Mouse (Mus musculus) stomach, embryonic 16.5 days (tissue): Measurements from ENCODE around the gene Crb1. TPM values are rescaled to one million over a fixed set of nuclear protein-coding genes. Genes with fewer than 3 reads are reported as not detected.
"Not testable (repeated sequence)": the region's sequence is repeated elsewhere in the genome, so short reads cannot be mapped to it uniquely, and the experiment has no call there.

Experiments
- ATAC-seq: fragments of 200-750 bp; cut with Nextera tagmentation; 2 replicates; pipeline ENCODE4 v1.8.0; 2017; ENCODE audit warnings: moderate number of reproducible peaks, moderate TSS enrichment; ENCODE audit not compliant: insufficient read depth, low FRiP score
- H3K27ac ChIP-seq: fragments of 300-500 bp; sonication (generic); 2 replicates; pipeline ENCODE4 v1.5.1; 2014; ENCODE audit warnings: low read length
- H3K27me3 ChIP-seq: fragments of 300-500 bp; sonication (generic); 2 replicates; pipeline ENCODE4 v1.6.1; 2014; ENCODE audit warnings: low read length, control low read depth, mixed read lengths; ENCODE audit not compliant: control insufficient read depth, insufficient read depth
- H3K36me3 ChIP-seq: fragments of 300-500 bp; sonication (generic); 2 replicates; pipeline ENCODE4 v1.6.1; 2014; ENCODE audit warnings: low read length; ENCODE audit not compliant: control insufficient read depth, insufficient read depth
- H3K4me1 ChIP-seq: fragments of 300-500 bp; sonication (generic); 2 replicates; pipeline ENCODE4 v1.6.1; 2014; ENCODE audit warnings: low read length, control low read depth, mixed read lengths; ENCODE audit not compliant: control insufficient read depth, insufficient read depth
- H3K4me2 ChIP-seq: fragments of 300-500 bp; sonication (generic); 2 replicates; pipeline ENCODE4 v1.6.1; 2014; ENCODE audit warnings: low read depth, low read length, mixed read lengths
- H3K4me3 ChIP-seq: fragments of 300-500 bp; sonication (generic); replicated peaks from 2 replicates; pipeline ENCODE4 v1.5.1; 2014; ENCODE audit warnings: mild to moderate bottlenecking, low read length
- H3K9ac ChIP-seq: fragments of 300-500 bp; sonication (generic); 2 replicates; pipeline ENCODE4 v1.6.1; 2014; ENCODE audit warnings: low read length
- H3K9me3 ChIP-seq: fragments of 300-500 bp; sonication (generic); replicated peaks from 2 replicates; pipeline ENCODE4 v1.6.1; 2016; ENCODE audit warnings: low read length, control low read depth; ENCODE audit not compliant: control insufficient read depth
- WGBS: fragments of 180-500 bp; shearing (Covaris S2); extraction: QIAGEN DNeasy Blood & Tissue Kit; methylation state at CpG from one replicate; pipeline ENCODE4 v1.1.7; 2014; 5-methylcytosine and 5-hydroxymethylcytosine counted together
- polyA plus RNA-seq: library from polyadenylated mRNA; unstranded; fragments of >200 nt; fragmentation: Nextera tagmentation; extraction: Ambion mirVana; gene quantifications from 2 replicates; pipeline ENCODE4 v1.2.1, GENCODE M21; 2015

The Crb1 gene
- 0.09 TPM in 1 of 2 replicates, not detected in the other for polyA plus RNA-seq

GRCm38 (mm10) chr1:139376638-139377286, at the start of gene Crb1:
Crb1 (minus strand) TSS chr1:139377100.
- ATAC-seq: no peak
- Histone ChIP-seq H3K9ac (no peak within 1 kb of the TSS), H3K4me3 (no peak within 1 kb of the TSS), H3K27ac (no peak within 1 kb of the TSS), H3K9me3 (no peaks in the 10 kb centered on the region), H3K4me1 (no peaks in the 10 kb centered on the region), H3K27me3 (no peaks in the 10 kb centered on the region), H3K36me3 (no peaks in the 10 kb centered on the region), H3K4me2 (no peak within 1 kb of the TSS)
- 11% methylated on average over 5 of the region's 5 CpGs for WGBS

- 38% methylated on average over 3 of the region's 3 CpGs for WGBS
Measured at GRCm38 (mm10) chr1:139425006-139425405, 48.1 kb upstream of the Crb1 start.

GRCm38 (mm10) chr1:139423931-139424330, 47.0 kb upstream of the Crb1 start:
- peak overlapping the region; percentile 86 for H3K4me3 ChIP-seq
- no peak for ATAC-seq
- H3K4me2 ChIP-seq: peak overlapping the region; percentile 81
- H3K36me3 ChIP-seq: no peaks in the 10 kb centered on the region
- H3K4me1 ChIP-seq: peaks cover 18% of the 10 kb centered on the region
- H3K27ac ChIP-seq: no peak overlapping the region
- 53% methylated on average over 10 of the region's 10 CpGs for WGBS
- H3K9me3 ChIP-seq: no peaks in the 10 kb centered on the region
- peak overlapping the region; percentile 7; the same call in 1 of the 2 replicates for H3K9ac ChIP-seq
- H3K27me3 ChIP-seq: no peaks in the 10 kb centered on the region

More at GRCm38 (mm10) chr1:139425006-139425405, 48.1 kb upstream of the Crb1 start:
- ATAC-seq: no peak
- no peak overlapping the region for H3K27ac ChIP-seq
- H3K4me1 ChIP-seq: peaks cover 18% of the 10 kb centered on the region
- peak overlapping the region; percentile 31 for H3K4me3 ChIP-seq
- H3K27me3 ChIP-seq: no peaks in the 10 kb centered on the region
- peaks cover 3% of the 10 kb centered on the region; the same call in 1 of the 2 replicates for H3K36me3 ChIP-seq
- H3K4me2 ChIP-seq: peak overlapping the region; percentile 51
- H3K9ac ChIP-seq: peak overlapping the region; percentile 34
- no peaks in the 10 kb centered on the region for H3K9me3 ChIP-seq

GRCm38 (mm10) chr1:139422941-139423340, 46.0 kb upstream of the Crb1 start:
- peak overlapping the region; percentile 95 for H3K9ac ChIP-seq
- peak overlapping the region; percentile 81 for H3K4me2 ChIP-seq
- no peaks in the 10 kb centered on the region for H3K36me3 ChIP-seq
- peak overlapping the region; percentile 88; the same call in 1 of the 2 replicates for H3K27ac ChIP-seq
- H3K4me1 ChIP-seq: peaks cover 18% of the 10 kb centered on the region
- H3K4me3 ChIP-seq: peak overlapping the region; percentile 86
- no peaks in the 10 kb centered on the region for H3K27me3 ChIP-seq
- H3K9me3 ChIP-seq: no peaks in the 10 kb centered on the region
- WGBS: 14% methylated on average over 10 of the region's 10 CpGs
- no peak for ATAC-seq

GRCm38 (mm10) chr1:139421875-139422791, 45.2 kb upstream of the Crb1 start, which contains the start of gene Zbtb41:
Zbtb41 (plus strand) TSS chr1:139422288.
- WGBS: under 1% methylated on average over 74 of the region's 88 CpGs
- peak within 1 kb of the TSS; percentile 88 for H3K27ac ChIP-seq
- H3K9ac ChIP-seq: peak within 1 kb of the TSS; percentile 95
- peak; percentile 98 for ATAC-seq
- H3K36me3 ChIP-seq: no peaks in the 10 kb centered on the region
- peaks cover 18% of the 10 kb centered on the region for H3K4me1 ChIP-seq
- H3K4me3 ChIP-seq: peak within 1 kb of the TSS; percentile 86
- H3K4me2 ChIP-seq: peak within 1 kb of the TSS; percentile 81
- H3K9me3 ChIP-seq: no peaks in the 10 kb centered on the region
- H3K27me3 ChIP-seq: no peaks in the 10 kb centered on the region

- H3K9me3 ChIP-seq: no peaks in the 10 kb centered on the region
- H3K4me1 ChIP-seq: peaks cover 18% of the 10 kb centered on the region
- H3K27ac ChIP-seq: 0 out of 2 replicates have a peak overlapping the region, but pooled peaks have one; percentile 88
- peak overlapping the region; percentile 95 for H3K9ac ChIP-seq
- H3K4me3 ChIP-seq: peak overlapping the region; percentile 86
- no peak for ATAC-seq
- no peaks in the 10 kb centered on the region for H3K36me3 ChIP-seq
- 4% methylated on average over 8 of the region's 8 CpGs for WGBS
- H3K4me2 ChIP-seq: peak overlapping the region; percentile 81
- no peaks in the 10 kb centered on the region for H3K27me3 ChIP-seq
Measured at GRCm38 (mm10) chr1:139421521-139421874, 44.6 kb upstream of the Crb1 start.

- no peaks in the 10 kb centered on the region for H3K36me3 ChIP-seq
- H3K27ac ChIP-seq: no peak overlapping the region
- no peaks in the 10 kb centered on the region for H3K4me1 ChIP-seq
- H3K4me3 ChIP-seq: no peak overlapping the region
- no peak for ATAC-seq
- no peaks in the 10 kb centered on the region for H3K27me3 ChIP-seq
- H3K9me3 ChIP-seq: peaks cover 5% of the 10 kb centered on the region; the same call in 1 of the 2 replicates
- H3K4me2 ChIP-seq: no peak overlapping the region
- H3K9ac ChIP-seq: no peak overlapping the region
- 72% methylated on average over 3 of the region's 3 CpGs for WGBS
Measured at GRCm38 (mm10) chr1:139413465-139413864, 36.6 kb upstream of the Crb1 start.

GRCm38 (mm10) chr1:139412365-139412764, 35.5 kb upstream of the Crb1 start:
- not testable (repeated sequence) for H3K4me3 ChIP-seq, H3K9ac ChIP-seq, H3K4me1 ChIP-seq, H3K4me2 ChIP-seq, H3K27me3 ChIP-seq, H3K9me3 ChIP-seq, H3K27ac ChIP-seq, ATAC-seq, H3K36me3 ChIP-seq
- WGBS: 90% methylated on average over 2 of the region's 2 CpGs

GRCm38 (mm10) chr1:139407701-139408100, 30.8 kb upstream of the Crb1 start:
- H3K36me3 ChIP-seq: no peaks in the 10 kb centered on the region
- H3K27me3 ChIP-seq: no peaks in the 10 kb centered on the region
- H3K4me2 ChIP-seq: no peak overlapping the region
- no peak overlapping the region for H3K4me3 ChIP-seq
- ATAC-seq: no peak
- no peaks in the 10 kb centered on the region for H3K4me1 ChIP-seq
- 57% methylated on average over 5 of the region's 5 CpGs for WGBS
- no peak overlapping the region for H3K27ac ChIP-seq
- H3K9ac ChIP-seq: no peak overlapping the region
- peaks cover 5% of the 10 kb centered on the region; the same call in 1 of the 2 replicates for H3K9me3 ChIP-seq
